Mouse (Mus musculus) embryonic facial prominence, embryonic 15.5 days (tissue): ENCODE measurements around the gene Tmem56. TPM values are rescaled to one million over a fixed set of nuclear protein-coding genes. Genes with fewer than 3 reads are reported as not detected.

ENCODE experiments used
- polyA plus RNA-seq: library from polyadenylated mRNA; unstranded; fragments of >200 nt; fragmentation: Nextera tagmentation; extraction: Ambion mirVana; gene quantifications from 2 replicates; pipeline ENCODE4 v1.2.1, GENCODE M21; 2015

The Tmem56 gene
- polyA plus RNA-seq, 1 experiment from 2014 or later: 1.2 TPM

Other genes starting within 250 kb of the Tmem56 start
- gene Rwdd3, start 111.4 kb downstream of the Tmem56 start, polyA plus RNA-seq: 8.1 and 9.2 TPM in 2 replicates
- 40.0 and 42.9 TPM in 2 replicates for gene Alg14, start 8.7 kb upstream of the Tmem56 start, polyA plus RNA-seq
- gene Cnn3, start 143.4 kb upstream of the Tmem56 start, polyA plus RNA-seq: 844 and 852 TPM in 2 replicates
- gene Slc44a3, start 249.3 kb upstream of the Tmem56 start, polyA plus RNA-seq: 4.4 and 6.2 TPM in 2 replicates